In genomic region chr10:125944762-125945504, GRCm38 (mm10) we compare ENCODE assay signal across 22 mouse cellular contexts. TPM values are rescaled to one million over a fixed set of nuclear protein-coding genes. Genes with fewer than 3 reads are reported as not detected.
A peak's percentile ranks its signal among the peaks of the same experiment; 100 is the strongest.
DNase-seq lines count a peak whose midpoint lies in the region; ATAC-seq lines count a peak whose summit lies in the region.
"Had no signal": no experiment of that assay in that cellular context is flagged by ENCODE, and none has a peak within 500 bp of the region (broad histone marks: within the 10 kb centered on the region; RNA-seq: fewer than 3 reads in every experiment).

No protein-coding gene starts in this region.

- no peak for ATAC-seq in hindbrain, embryonic 12.5 days (ENCODE audit: low FRiP score)
- no peak for ATAC-seq in hindbrain, embryonic 16.5 days
- ATAC-seq in midbrain, embryonic 11.5 days (ENCODE audit: low FRiP score): no peak
- no peak for ATAC-seq in midbrain, embryonic 13.5 days
- ATAC-seq in intestine, embryonic 14.5 days (replicated peaks; ENCODE audit: low FRiP score, low TSS enrichment, low read depth): no peak
- ATAC-seq: activated CD4-positive, CD25-positive, alpha-beta regulatory T cell, adult 4 months; forebrain, embryonic 13.5 days; Patski had no signal

- no peak overlapping the region for H3K4me2 ChIP-seq in hindbrain, embryonic 12.5 days (replicated peaks)
- H3K4me2 ChIP-seq in hindbrain, embryonic 16.5 days (ENCODE audit: low read length): no peak overlapping the region
- H3K4me2 ChIP-seq in midbrain, embryonic 11.5 days: no peak overlapping the region
- H3K4me2 ChIP-seq in midbrain, embryonic 13.5 days (replicated peaks): no peak overlapping the region
- no peak overlapping the region for H3K4me2 ChIP-seq in intestine, embryonic 14.5 days (ENCODE audit: low read length)
- H3K4me2 ChIP-seq: forebrain, embryonic 13.5 days; heart, embryonic 11.5 days; heart, embryonic 15.5 days; hindbrain, embryonic 14.5 days had no signal

- DNase-seq in midbrain, embryonic 11.5 days (ENCODE audit: low spot score, missing footprints): peak; percentile 68
- DNase-seq in intestine, embryonic 14.5 days (ENCODE audit: low spot score): peak; percentile 51
- DNase-seq in retina, embryonic 14.5 days (ENCODE audit: low spot score): peak; percentile 54
- DNase-seq in adrenal gland, postnatal 10 days: no peak
- DNase-seq in thymus, postnatal 4 days: no peak
- DNase-seq: adrenal gland, postnatal 36 days; cerebellum, adult 2 months; cerebellum, postnatal 10 days; gastrocnemius, adult 2 months; gastrocnemius, postnatal 25 days; heart, adult 18-20 months; heart, postnatal 14 days had no signal

- no peak overlapping the region for H3K4me3 ChIP-seq in hindbrain, embryonic 12.5 days
- H3K4me3 ChIP-seq in hindbrain, embryonic 16.5 days (ENCODE audit: low read length): no peak overlapping the region
- H3K4me3 ChIP-seq in midbrain, embryonic 11.5 days (ENCODE audit: low read depth, low read length): no peak overlapping the region
- H3K4me3 ChIP-seq in midbrain, embryonic 13.5 days (replicated peaks): no peak overlapping the region
- no peak overlapping the region for H3K4me3 ChIP-seq in intestine, embryonic 14.5 days (ENCODE audit: low read depth, low read length)
- H3K4me3 ChIP-seq: forebrain, embryonic 13.5 days; gastrocnemius, adult 2 months; heart, embryonic 15.5 days had no signal

- no peaks in the 10 kb centered on the region for H3K36me3 ChIP-seq in hindbrain, embryonic 12.5 days
- no peaks in the 10 kb centered on the region for H3K36me3 ChIP-seq in hindbrain, embryonic 16.5 days (ENCODE audit: control insufficient read depth, insufficient read depth, low read length)
- no peaks in the 10 kb centered on the region for H3K36me3 ChIP-seq in midbrain, embryonic 11.5 days (ENCODE audit: control insufficient read depth, insufficient read depth, low read length)
- H3K36me3 ChIP-seq in midbrain, embryonic 13.5 days: no peaks in the 10 kb centered on the region
- H3K36me3 ChIP-seq in intestine, embryonic 14.5 days (ENCODE audit: control insufficient read depth, insufficient read depth, low read length): no peaks in the 10 kb centered on the region
- H3K36me3 ChIP-seq: heart, embryonic 15.5 days had no signal

- peak overlapping the region; percentile 44; the same call in 1 of the 2 replicates for H3K27ac ChIP-seq in hindbrain, embryonic 12.5 days
- H3K27ac ChIP-seq in hindbrain, embryonic 16.5 days (ENCODE audit: low read depth, low read length): no peak overlapping the region
- no peak overlapping the region for H3K27ac ChIP-seq in midbrain, embryonic 11.5 days (ENCODE audit: low read depth, low read length)
- H3K27ac ChIP-seq in midbrain, embryonic 13.5 days: no peak overlapping the region
- no peak overlapping the region for H3K27ac ChIP-seq in intestine, embryonic 14.5 days (ENCODE audit: low read depth)
- H3K27ac ChIP-seq: forebrain, embryonic 13.5 days; gastrocnemius, adult 2 months; heart, embryonic 15.5 days; hindbrain, embryonic 14.5 days had no signal

- 59% methylated on average over 11 of the region's 11 CpGs for WGBS in hindbrain, embryonic 12.5 days
- WGBS in hindbrain, embryonic 16.5 days: 70% methylated on average over 11 of the region's 11 CpGs
- WGBS in midbrain, embryonic 11.5 days: 37% methylated on average over 11 of the region's 11 CpGs
- WGBS in midbrain, embryonic 13.5 days: 34% methylated on average over 11 of the region's 11 CpGs
- 57% methylated on average over 11 of the region's 11 CpGs for WGBS in intestine, embryonic 14.5 days

- H3K27me3 ChIP-seq in hindbrain, embryonic 12.5 days: no peaks in the 10 kb centered on the region
- H3K27me3 ChIP-seq in hindbrain, embryonic 16.5 days (replicated peaks; ENCODE audit: control insufficient read depth, insufficient read depth, low read length): no peaks in the 10 kb centered on the region
- H3K27me3 ChIP-seq in midbrain, embryonic 11.5 days (ENCODE audit: control insufficient read depth, insufficient read depth, low read length): no peaks in the 10 kb centered on the region
- H3K27me3 ChIP-seq in midbrain, embryonic 13.5 days: no peaks in the 10 kb centered on the region
- H3K27me3 ChIP-seq in intestine, embryonic 14.5 days (replicated peaks; ENCODE audit: control insufficient read depth, insufficient read depth, low read length): no peaks in the 10 kb centered on the region
- H3K27me3 ChIP-seq: CH12.LX; forebrain, embryonic 13.5 days; Patski had no signal

- H3K4me1 ChIP-seq in hindbrain, embryonic 12.5 days: peaks cover 13% of the 10 kb centered on the region; the same call in 1 of the 2 replicates
- no peaks in the 10 kb centered on the region for H3K4me1 ChIP-seq in hindbrain, embryonic 16.5 days (ENCODE audit: control insufficient read depth, insufficient read depth, low read depth, low read length)
- peaks cover 15% of the 10 kb centered on the region for H3K4me1 ChIP-seq in midbrain, embryonic 11.5 days (ENCODE audit: control insufficient read depth, insufficient read depth, low read length)
- peaks cover 43% of the 10 kb centered on the region for H3K4me1 ChIP-seq in midbrain, embryonic 13.5 days (replicated peaks)
- peaks cover 12% of the 10 kb centered on the region for H3K4me1 ChIP-seq in intestine, embryonic 14.5 days (replicated peaks; ENCODE audit: control insufficient read depth, insufficient read depth, low read length)
- H3K4me1 ChIP-seq: heart, embryonic 15.5 days had no signal

- no peaks in the 10 kb centered on the region for H3K9me3 ChIP-seq in hindbrain, embryonic 12.5 days (replicated peaks)
- no peaks in the 10 kb centered on the region for H3K9me3 ChIP-seq in hindbrain, embryonic 16.5 days (ENCODE audit: control insufficient read depth, low read length)
- H3K9me3 ChIP-seq in midbrain, embryonic 11.5 days (ENCODE audit: control insufficient read depth, low read length): no peaks in the 10 kb centered on the region
- H3K9me3 ChIP-seq in midbrain, embryonic 13.5 days: no peaks in the 10 kb centered on the region
- H3K9me3 ChIP-seq in intestine, embryonic 14.5 days (ENCODE audit: control insufficient read depth, low read length): no peaks in the 10 kb centered on the region
- H3K9me3 ChIP-seq: forebrain, embryonic 13.5 days; heart, embryonic 15.5 days had no signal

- no peak overlapping the region for H3K9ac ChIP-seq in hindbrain, embryonic 12.5 days
- no peak overlapping the region for H3K9ac ChIP-seq in hindbrain, embryonic 16.5 days (ENCODE audit: low read depth, low read length)
- no peak overlapping the region for H3K9ac ChIP-seq in midbrain, embryonic 11.5 days (ENCODE audit: low read length)
- no peak overlapping the region for H3K9ac ChIP-seq in midbrain, embryonic 13.5 days (replicated peaks)
- no peak overlapping the region for H3K9ac ChIP-seq in intestine, embryonic 14.5 days (ENCODE audit: low read length)
- H3K9ac ChIP-seq: forebrain, embryonic 13.5 days; heart, embryonic 15.5 days; hindbrain, embryonic 14.5 days had no signal

RNA-seq across cellular contexts. Expression of gene Lrig3, which starts 21.0 kb away (rescaled TPM):
- polyA plus RNA-seq in hindbrain, embryonic 12.5 days (2016; fragmentation: Nextera tagmentation; extraction: Ambion mirVana): 24.3 and 28.1 TPM in 2 replicates
- 3.3 and 3.7 TPM in 2 replicates for polyA plus RNA-seq in hindbrain, embryonic 16.5 days (2015; fragmentation: Nextera tagmentation; extraction: Ambion mirVana)
- polyA plus RNA-seq in midbrain, embryonic 11.5 days (2014; fragmentation: Nextera tagmentation; extraction: Ambion mirVana): 9.2 and 9.5 TPM in 2 replicates
- 3.6 and 4.0 TPM in 2 replicates for polyA plus RNA-seq in midbrain, embryonic 13.5 days (2015; fragmentation: Nextera tagmentation; extraction: Ambion mirVana)
- polyA plus RNA-seq in intestine, embryonic 14.5 days (2014; fragmentation: Nextera tagmentation; extraction: Ambion mirVana): 23.0 and 29.6 TPM in 2 replicates
- 1 to 10 TPM; 6.6 to 8.1 TPM for total RNA-seq in adrenal gland, postnatal 10 days (2021)
- total RNA-seq: CH12.LX had no signal
- polyA plus RNA-seq: activated CD4-positive, CD25-positive, alpha-beta regulatory T cell, adult 4 months had no signal

Comparison
In these comparisons a context has a peak if more than half of its experiments do, and no peak if none do; other contexts are left out.
1. DNase-seq: peak in midbrain, embryonic 11.5 days (single experiment), intestine, embryonic 14.5 days (single experiment) and retina, embryonic 14.5 days (single experiment); none in adrenal gland, postnatal 10 days (single experiment) and thymus, postnatal 4 days (single experiment).